Mouse (Mus musculus) cerebellum, postnatal 4 days (tissue): ENCODE measurements around the gene Slc31a2.

Experiments
- DNase-seq, 2 experiments: peaks; one replicate each; pipeline ENCODE4 v3.0.0; 2022; ENCODE audit warnings: low spot score in 2 of 2, mixed read lengths in 1 of 2

Slc31a2 gene

GRCm38 (mm10) chr4:62281319-62281718 lies 19.0 kb downstream of the Slc31a2 start:
- no peak for DNase-seq

- no peak for DNase-seq
Measured at GRCm38 (mm10) chr4:62282969-62283368, 20.6 kb downstream of the Slc31a2 start.

- DNase-seq, result no peak
Measured at GRCm38 (mm10) chr4:62285576-62285975, 23.2 kb downstream of the Slc31a2 start.

- peak; percentile 45 to 70 for DNase-seq
Measured at GRCm38 (mm10) chr4:62286257-62286991, 24.1 kb downstream of the Slc31a2 start.

GRCm38 (mm10) chr4:62286992-62287900 lies 24.9 kb downstream of the Slc31a2 start:
- no peak for DNase-seq

- no peak for DNase-seq
Measured at GRCm38 (mm10) chr4:62289226-62289625, 26.9 kb downstream of the Slc31a2 start.

- no peak for DNase-seq
Measured at GRCm38 (mm10) chr4:62290816-62291505, 28.6 kb downstream of the Slc31a2 start.

GRCm38 (mm10) chr4:62292461-62293180 lies 30.3 kb downstream of the Slc31a2 start:
- no peak for DNase-seq

GRCm38 (mm10) chr4:62293219-62293861 lies 31.0 kb downstream of the Slc31a2 start:
- DNase-seq, result no peak

- no peak for DNase-seq
Measured at GRCm38 (mm10) chr4:62294741-62295140, 32.4 kb downstream of the Slc31a2 start.

- DNase-seq, result no peak
Measured at GRCm38 (mm10) chr4:62297280-62298130, 35.1 kb downstream of the Slc31a2 start.

GRCm38 (mm10) chr4:62300001-62300400 lies 37.6 kb downstream of the Slc31a2 start:
- DNase-seq, result no peak

- DNase-seq, result no peak
Measured at GRCm38 (mm10) chr4:62302795-62303194, 40.4 kb downstream of the Slc31a2 start.

- DNase-seq, result no peak
Measured at GRCm38 (mm10) chr4:62303288-62303687, 40.9 kb downstream of the Slc31a2 start.

GRCm38 (mm10) chr4:62306301-62306700 lies 43.9 kb downstream of the Slc31a2 start:
- no peak for DNase-seq

- DNase-seq, result no peak
Measured at GRCm38 (mm10) chr4:62306840-62307239, 44.5 kb downstream of the Slc31a2 start.

GRCm38 (mm10) chr4:62308406-62308805 lies 46.0 kb downstream of the Slc31a2 start:
- DNase-seq, result no peak

GRCm38 (mm10) chr4:62312821-62313220 lies 50.5 kb downstream of the Slc31a2 start:
- DNase-seq, result no peak

GRCm38 (mm10) chr4:62313641-62314211 lies 51.4 kb downstream of the Slc31a2 start:
- no peak for DNase-seq

GRCm38 (mm10) chr4:62314516-62314915 lies 52.2 kb downstream of the Slc31a2 start:
- DNase-seq, result no peak
